ENCODE assay signal across 21 mouse cellular contexts in the genomic region with DNA sequence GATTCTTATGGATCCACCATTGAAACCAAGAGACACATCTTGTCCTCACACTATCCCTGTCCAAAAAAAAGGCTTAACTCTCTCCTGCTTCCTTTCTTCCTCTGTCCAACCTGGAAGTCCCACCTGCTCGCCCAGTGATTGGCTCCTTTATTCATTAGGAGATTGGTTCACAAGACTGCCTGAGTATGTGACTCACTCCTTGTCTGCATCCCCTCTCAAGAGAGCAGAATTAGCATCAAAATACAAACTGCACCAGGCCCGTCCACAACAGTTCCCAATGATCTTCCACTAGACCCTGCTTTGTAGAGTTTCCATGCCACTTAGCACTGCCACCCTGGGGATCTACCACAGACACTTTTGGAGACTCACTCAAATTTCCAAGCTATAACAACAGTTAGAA.
"Had no signal": no experiment of that assay in that cellular context is flagged by ENCODE, and none has a peak within 500 bp of the region (broad histone marks: within the 10 kb centered on the region; RNA-seq: fewer than 3 reads in every experiment).

No protein-coding gene starts in this region.

- ATAC-seq: liver, postnatal 0 days; lung, postnatal 0 days; midbrain, embryonic 13.5 days had no signal

- H3K9me3 ChIP-seq: limb, embryonic 12.5 days; limb, embryonic 15.5 days; midbrain, embryonic 13.5 days; neural tube, embryonic 12.5 days; neural tube, embryonic 15.5 days had no signal

- H3K36me3 ChIP-seq: limb, embryonic 12.5 days; limb, embryonic 15.5 days; midbrain, embryonic 13.5 days; neural tube, embryonic 12.5 days; neural tube, embryonic 15.5 days had no signal

- DNase-seq: kidney, postnatal 25 days; left cerebral cortex, postnatal 4 days; liver, postnatal 0 days; lung, embryonic 14.5 days; right cerebral cortex, adult 18-20 months; right cerebral cortex, postnatal 14 days; right cerebral cortex, postnatal 4 days; thymus, adult 2 months; thymus, postnatal 14 days; thymus, postnatal 4 days had no signal

- H3K4me3 ChIP-seq: limb, embryonic 12.5 days; limb, embryonic 15.5 days; midbrain, embryonic 13.5 days; neural tube, embryonic 12.5 days; neural tube, embryonic 15.5 days had no signal

- H3K4me1 ChIP-seq: neural tube, embryonic 12.5 days had no signal

- H3K9ac ChIP-seq: limb, embryonic 12.5 days; limb, embryonic 15.5 days; liver, embryonic 14.5 days; liver, postnatal 0 days; lung, embryonic 14.5 days; midbrain, embryonic 13.5 days; neural tube, embryonic 12.5 days; neural tube, embryonic 15.5 days had no signal

- H3K27ac ChIP-seq: kidney, postnatal 0 days; limb, embryonic 12.5 days; limb, embryonic 15.5 days; liver, embryonic 14.5 days; macrophage; midbrain, embryonic 13.5 days; neural tube, embryonic 12.5 days; neural tube, embryonic 15.5 days; stomach, postnatal 0 days had no signal

- H3K27me3 ChIP-seq: limb, embryonic 12.5 days; limb, embryonic 15.5 days; midbrain, embryonic 13.5 days; neural tube, embryonic 12.5 days; neural tube, embryonic 15.5 days had no signal

- H3K4me2 ChIP-seq: limb, embryonic 12.5 days; limb, embryonic 15.5 days; liver, embryonic 11.5 days; lung, embryonic 14.5 days; midbrain, embryonic 13.5 days; neural tube, embryonic 12.5 days; neural tube, embryonic 15.5 days had no signal
